Mouse (Mus musculus): Measurements from ENCODE around the gene Tsen54. TPM values are rescaled to one million over a fixed set of nuclear protein-coding genes. Genes with fewer than 3 reads are reported as not detected.

Tsen54 gene
- polyA plus RNA-seq (2012; rRNA removed), result 24.3 and 40.8 TPM in 2 replicates

DNA sequence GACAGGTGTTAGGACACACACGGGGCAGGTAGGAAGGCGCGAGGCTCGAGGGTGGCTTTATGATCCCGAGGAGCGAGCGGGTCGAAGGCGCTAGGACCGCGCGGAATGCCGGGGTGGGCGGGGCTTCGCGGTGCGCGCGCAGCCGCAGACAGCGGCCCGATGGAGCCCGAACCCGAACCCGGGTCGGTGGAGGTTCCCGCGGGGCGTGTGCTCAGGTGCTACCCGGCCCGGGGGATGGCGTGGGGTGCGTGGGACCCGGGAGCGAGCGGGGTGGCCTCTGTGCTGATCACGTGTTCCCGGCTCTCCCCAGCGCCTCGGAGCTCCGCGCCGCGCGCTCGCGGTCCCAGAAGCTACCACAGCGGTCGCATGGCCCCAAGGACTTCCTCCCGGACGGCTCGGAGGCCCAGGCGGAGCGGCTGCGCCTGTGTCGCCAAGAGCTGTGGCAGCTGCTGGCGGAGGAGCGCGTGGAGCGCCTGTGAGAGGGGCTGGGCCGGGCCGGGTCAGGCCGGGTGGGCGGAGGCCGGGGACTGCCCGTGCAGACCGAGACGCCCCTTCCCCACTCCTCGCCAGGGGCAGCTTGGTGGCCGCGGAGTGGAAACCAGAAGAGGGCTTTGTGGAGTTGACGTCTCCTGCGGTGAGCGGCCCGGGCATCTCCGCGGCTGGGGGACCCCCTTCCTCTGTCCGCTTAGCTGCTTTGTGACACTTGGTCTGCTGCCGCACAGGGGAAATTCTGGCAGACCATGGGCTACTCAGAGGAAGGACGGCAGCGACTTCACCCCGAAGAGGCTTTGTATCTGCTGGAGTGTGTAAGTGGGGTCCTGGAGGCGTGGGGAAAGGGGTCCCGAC, at the start of gene Tsen54:
TSS of gene Tsen54 (plus strand) at position 120 of the 846 bp plus-strand sequence.
- Histone ChIP-seq H3K27me3 (ENCODE audit: control insufficient read depth, insufficient read depth, low read length) (no peaks in the 10 kb centered on the region), H3K4me1 (ENCODE audit: control insufficient read depth, insufficient read depth, insufficient read length, low read length) (peaks cover 22% of the 10 kb centered on the region), H3K27ac (ENCODE audit: insufficient read depth, low read depth, low read length) (peak within 1 kb of the TSS; percentile 48), H3K36me3 (ENCODE audit: control insufficient read depth, insufficient read depth, low read length) (peaks cover 15% of the 10 kb centered on the region), H3K4me3 (ENCODE audit: low read depth, low read length) (peak within 1 kb of the TSS; percentile 94)
- TF ChIP-seq POLR2A (IDR thresholded peaks at IDR 0.05; ENCODE audit: low read depth, low read length), result peak; percentile 34; the same call in 1 of the 2 replicates
- no peak for TF ChIP-seq CTCF (IDR thresholded peaks at IDR 0.05; ENCODE audit: extremely low read depth, insufficient read length, insufficient replicate concordance, low read depth, low read length)
- under 1% methylated on average over 84 of the region's 84 CpGs for whole genome bisulfite sequencing

DNA sequence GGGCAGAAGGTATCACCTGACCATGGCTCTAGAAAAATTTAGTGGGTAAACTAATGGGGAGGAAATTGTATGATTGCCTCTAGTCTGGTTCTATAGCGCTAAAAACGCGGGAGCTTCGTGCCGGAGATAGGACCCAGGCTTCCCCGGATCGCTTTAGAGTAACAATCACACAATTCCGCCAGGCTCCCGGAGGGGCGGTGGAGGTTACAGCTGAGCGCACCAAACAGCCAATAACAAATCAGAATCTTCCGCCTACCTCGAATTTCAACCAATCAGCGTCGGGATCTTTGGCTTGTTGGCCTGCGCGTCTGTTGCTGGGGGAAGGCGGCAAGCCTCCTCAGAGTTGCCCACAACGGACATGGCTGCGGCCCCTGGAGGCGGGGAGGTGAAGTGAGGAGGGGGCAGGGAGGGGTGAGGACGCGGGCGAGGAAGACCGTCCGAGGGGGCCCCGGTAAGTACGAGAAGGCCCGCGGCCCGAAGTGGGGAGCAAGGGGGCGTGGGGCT, 49.4 kb upstream of the Tsen54 start, which contains the start of gene Tmem94:
TSS of gene Tmem94 (plus strand) at position 331 of the 504 bp plus-strand sequence.
- Histone ChIP-seq H3K27ac (ENCODE audit: insufficient read depth, low read depth, low read length) (peak within 1 kb of the TSS; percentile 75), H3K4me3 (ENCODE audit: low read depth, low read length) (peak within 1 kb of the TSS; percentile 94), H3K4me1 (ENCODE audit: control insufficient read depth, insufficient read depth, insufficient read length, low read length) (no peaks in the 10 kb centered on the region; the same call in 1 of the 2 replicates), H3K36me3 (ENCODE audit: control insufficient read depth, insufficient read depth, low read length) (no peaks in the 10 kb centered on the region), H3K27me3 (ENCODE audit: control insufficient read depth, insufficient read depth, low read length) (no peaks in the 10 kb centered on the region)
- WGBS, result 1% methylated on average over 32 of the region's 32 CpGs
- TF ChIP-seq POLR2A (IDR thresholded peaks at IDR 0.05; ENCODE audit: low read depth, low read length), result peak; percentile 81; the same call in 1 of the 2 replicates
- TF ChIP-seq CTCF (IDR thresholded peaks at IDR 0.05; ENCODE audit: extremely low read depth, insufficient read length, insufficient replicate concordance, low read depth, low read length), result peak; percentile 32; the same call in 1 of the 2 replicates

DNA sequence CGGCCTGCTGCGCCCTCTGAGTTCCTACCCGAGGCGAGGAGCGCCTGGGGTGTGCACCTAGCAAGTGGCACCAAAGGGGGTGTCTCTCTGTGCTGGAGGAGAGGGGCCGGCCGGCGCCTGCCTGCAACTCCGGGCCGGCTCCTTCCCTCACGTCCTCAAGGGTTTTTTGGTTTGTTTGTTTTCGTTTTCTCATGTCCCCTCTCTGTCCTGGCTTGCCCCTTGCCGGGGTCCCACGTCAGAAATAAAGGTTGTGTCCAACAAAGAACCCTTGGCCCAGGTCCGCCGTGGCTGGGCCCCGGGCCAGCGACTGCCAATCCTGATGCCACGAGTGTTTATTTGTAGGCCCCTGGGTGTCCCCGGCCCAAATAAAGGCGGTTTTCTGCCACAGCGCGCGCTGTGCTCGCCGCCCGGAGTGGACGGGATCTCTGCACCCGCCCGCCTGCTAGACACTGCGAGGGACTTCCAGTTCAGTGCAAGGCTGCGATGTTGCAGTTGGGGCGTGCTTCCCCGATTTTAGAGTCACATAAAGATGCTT, 48.9 kb upstream of the Tsen54 start:
- Histone ChIP-seq H3K27me3 (ENCODE audit: control insufficient read depth, insufficient read depth, low read length) (no peaks in the 10 kb centered on the region), H3K4me3 (ENCODE audit: low read depth, low read length) (peak overlapping the region; percentile 94), H3K36me3 (ENCODE audit: control insufficient read depth, insufficient read depth, low read length) (no peaks in the 10 kb centered on the region), H3K4me1 (ENCODE audit: control insufficient read depth, insufficient read depth, insufficient read length, low read length) (no peaks in the 10 kb centered on the region; the same call in 1 of the 2 replicates), H3K27ac (ENCODE audit: insufficient read depth, low read depth, low read length) (peak overlapping the region; percentile 75)
- under 1% methylated on average over 34 of the region's 34 CpGs for WGBS
- TF ChIP-seq POLR2A (IDR thresholded peaks at IDR 0.05; ENCODE audit: low read depth, low read length), result no peak
- no peak for TF ChIP-seq CTCF (IDR thresholded peaks at IDR 0.05; ENCODE audit: extremely low read depth, insufficient read length, insufficient replicate concordance, low read depth, low read length)

DNA sequence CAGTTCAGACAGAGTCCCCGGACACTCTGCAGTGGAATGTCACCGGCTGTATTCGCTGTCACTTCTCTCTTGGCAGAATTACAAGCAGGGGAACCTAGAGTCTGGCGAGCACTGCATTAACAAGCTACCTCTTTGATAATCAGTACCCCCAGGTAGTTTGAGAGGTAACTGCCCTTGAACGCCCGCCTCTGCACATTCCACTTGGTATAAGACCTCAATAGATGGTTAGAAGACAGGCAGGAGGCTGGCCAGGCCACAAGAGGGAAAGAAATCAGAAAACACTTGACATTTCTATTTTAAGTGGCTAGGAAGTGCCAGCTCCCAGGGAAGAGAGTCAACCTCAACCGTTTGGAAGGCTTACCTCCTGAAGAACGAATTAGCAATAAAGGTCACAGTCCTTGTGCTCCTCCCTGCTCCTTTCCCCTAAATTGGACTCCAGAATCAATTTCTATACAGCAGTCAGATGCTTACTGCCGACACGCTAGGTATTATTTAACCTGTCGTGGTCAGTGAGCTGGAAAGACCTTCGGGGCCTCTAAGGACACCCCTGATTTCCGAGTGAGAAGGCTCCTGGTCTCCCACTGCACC, 48.1 kb upstream of the Tsen54 start:
- WGBS, result 19% methylated on average over 13 of the region's 13 CpGs
- peak overlapping the region; percentile 75 for H3K27ac ChIP-seq (ENCODE audit: insufficient read depth, low read depth, low read length)
- TF ChIP-seq POLR2A (IDR thresholded peaks at IDR 0.05; ENCODE audit: low read depth, low read length) (no peak), CTCF (IDR thresholded peaks at IDR 0.05; ENCODE audit: extremely low read depth, insufficient read length, insufficient replicate concordance, low read depth, low read length) (no peak)

DNA sequence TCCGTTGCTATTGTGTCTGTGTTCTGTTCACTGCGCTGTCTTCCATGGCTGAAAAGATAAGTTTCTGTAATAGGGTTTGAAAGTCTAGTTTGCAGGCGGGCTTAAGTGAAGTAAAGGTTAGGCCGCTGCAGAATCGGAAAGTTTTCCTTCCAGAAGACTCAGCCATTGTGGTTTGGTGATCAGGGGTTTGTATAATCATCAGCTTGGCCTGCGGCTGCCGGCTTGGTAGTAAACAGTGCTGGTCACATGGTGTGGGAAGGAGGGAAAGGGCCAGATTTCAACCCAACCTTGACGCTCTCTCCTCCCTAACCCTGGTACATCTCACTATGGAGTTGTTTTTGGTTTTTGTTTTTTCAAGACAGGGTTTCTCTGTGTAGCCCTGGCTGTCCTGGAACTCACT, 47.5 kb upstream of the Tsen54 start:
- Histone ChIP-seq H3K4me3 (ENCODE audit: low read depth, low read length) (peak overlapping the region; percentile 94; the same call in 1 of the 2 replicates), H3K27ac (ENCODE audit: insufficient read depth, low read depth, low read length) (peak overlapping the region; percentile 75), H3K27me3 (ENCODE audit: control insufficient read depth, insufficient read depth, low read length) (no peaks in the 10 kb centered on the region), H3K4me1 (ENCODE audit: control insufficient read depth, insufficient read depth, insufficient read length, low read length) (no peaks in the 10 kb centered on the region; the same call in 1 of the 2 replicates), H3K36me3 (ENCODE audit: control insufficient read depth, insufficient read depth, low read length) (no peaks in the 10 kb centered on the region)
- TF ChIP-seq CTCF (IDR thresholded peaks at IDR 0.05; ENCODE audit: extremely low read depth, insufficient read length, insufficient replicate concordance, low read depth, low read length), result no peak
- TF ChIP-seq POLR2A (IDR thresholded peaks at IDR 0.05; ENCODE audit: low read depth, low read length), result no peak
- WGBS, result 50% methylated on average over 8 of the region's 8 CpGs

More for the DNA sequence above, 48.1 kb upstream of the Tsen54 start:
- Histone ChIP-seq H3K27me3 (ENCODE audit: control insufficient read depth, insufficient read depth, low read length) (no peaks in the 10 kb centered on the region), H3K4me1 (ENCODE audit: control insufficient read depth, insufficient read depth, insufficient read length, low read length) (no peaks in the 10 kb centered on the region; the same call in 1 of the 2 replicates), H3K36me3 (ENCODE audit: control insufficient read depth, insufficient read depth, low read length) (no peaks in the 10 kb centered on the region), H3K4me3 (ENCODE audit: low read depth, low read length) (peak overlapping the region; percentile 94)

DNA sequence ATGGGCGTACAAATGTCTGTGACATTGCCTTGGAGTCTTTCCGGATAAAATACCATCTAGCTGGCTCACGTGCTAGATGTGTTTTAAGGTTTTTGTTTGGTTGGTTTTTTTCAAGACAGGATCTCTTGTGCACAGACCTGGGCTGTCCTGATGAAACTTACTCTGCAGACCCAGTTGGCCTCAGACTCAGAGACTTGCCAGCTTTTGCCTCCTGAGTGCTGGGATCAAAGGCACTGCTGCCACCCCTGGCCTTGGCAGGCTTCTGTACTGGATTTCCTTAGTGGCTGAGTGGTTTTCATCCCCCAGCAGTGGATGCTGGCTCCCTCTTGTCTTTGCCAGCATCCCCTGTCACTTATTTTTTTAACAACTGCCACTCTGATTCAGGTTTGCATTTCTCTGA, 45.6 kb upstream of the Tsen54 start:
- no peak for TF ChIP-seq CTCF (IDR thresholded peaks at IDR 0.05; ENCODE audit: extremely low read depth, insufficient read length, insufficient replicate concordance, low read depth, low read length)
- no peak for TF ChIP-seq POLR2A (IDR thresholded peaks at IDR 0.05; ENCODE audit: low read depth, low read length)
- Histone ChIP-seq H3K4me3 (ENCODE audit: low read depth, low read length) (no peak overlapping the region), H3K36me3 (ENCODE audit: control insufficient read depth, insufficient read depth, low read length) (no peaks in the 10 kb centered on the region), H3K4me1 (ENCODE audit: control insufficient read depth, insufficient read depth, insufficient read length, low read length) (no peaks in the 10 kb centered on the region; the same call in 1 of the 2 replicates), H3K27me3 (ENCODE audit: control insufficient read depth, insufficient read depth, low read length) (no peaks in the 10 kb centered on the region), H3K27ac (ENCODE audit: insufficient read depth, low read depth, low read length) (no peak overlapping the region)
- WGBS, result 81% methylated on average over 3 of the region's 3 CpGs

Data from small intestine, adult 2 months (tissue).